ENCODE assay signal across 12 mouse cellular contexts in the genomic region with DNA sequence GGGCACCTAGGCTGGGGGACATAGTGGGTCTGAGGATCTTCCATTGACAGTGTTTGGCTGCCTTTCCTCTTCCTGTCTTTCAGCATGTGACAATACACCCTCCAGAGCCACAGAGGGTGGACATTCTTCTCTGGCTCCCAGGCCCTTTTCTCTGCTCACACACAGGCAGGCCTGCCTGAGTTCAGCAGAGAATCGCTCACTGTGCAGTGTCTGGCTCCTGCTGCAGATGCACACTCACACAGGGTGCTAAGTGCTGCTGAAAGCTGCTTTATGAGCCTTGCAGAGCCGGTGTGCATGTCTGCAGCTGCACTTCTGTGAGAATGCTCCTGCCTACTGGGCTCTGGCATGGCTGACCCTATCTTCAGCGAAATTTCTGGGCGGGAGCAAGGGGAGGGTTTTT. TPM values are rescaled to one million over a fixed set of nuclear protein-coding genes. Genes with fewer than 3 reads are reported as not detected.
DNase-seq lines count a peak whose midpoint lies in the region; ATAC-seq and TF ChIP-seq lines count a peak whose summit lies in the region.
"Had no signal": no experiment of that assay in that cellular context is flagged by ENCODE, and none has a peak within 500 bp of the region (broad histone marks: within the 10 kb centered on the region; RNA-seq: fewer than 3 reads in every experiment).

No protein-coding gene starts in this region.

- 50% methylated on average over 4 of the region's 4 CpGs for WGBS in heart, embryonic 11.5 days (ENCODE audit: insufficient replicate concordance)
- WGBS in macrophage (ENCODE audit: missing documents), result 96% methylated on average over 4 of the region's 4 CpGs
- 68% methylated on average over 4 of the region's 4 CpGs for WGBS in embryonic facial prominence, embryonic 10.5 days

- intact Hi-C loops in heart, postnatal 14 days (cut with DNase I), result no loop called here

- no peak overlapping the region for H3K4me3 ChIP-seq in heart, embryonic 11.5 days (ENCODE audit: low read depth, low read length)
- no peak overlapping the region for H3K4me3 ChIP-seq in layer of hippocampus, adult 2 months
- no peak overlapping the region for H3K4me3 ChIP-seq in macrophage (ENCODE audit: inconsistent target)
- no peak overlapping the region for H3K4me3 ChIP-seq in embryonic facial prominence, embryonic 10.5 days
- H3K4me3 ChIP-seq: limb, embryonic 13.5 days had no signal

- H3K4me2 ChIP-seq in heart, embryonic 11.5 days, result no peak overlapping the region
- H3K4me2 ChIP-seq: limb, embryonic 13.5 days had no signal

- peak overlapping the region; percentile 22; the same call in 1 of the 2 replicates for H3K27ac ChIP-seq in heart, embryonic 11.5 days (ENCODE audit: low read depth, low read length)
- H3K27ac ChIP-seq in layer of hippocampus, adult 2 months, result peak overlapping the region; percentile 28; the same call in 1 of the 2 replicates
- H3K27ac ChIP-seq in macrophage, result peak overlapping the region; percentile 91
- no peak overlapping the region for H3K27ac ChIP-seq in embryonic facial prominence, embryonic 10.5 days (replicated peaks)
- H3K27ac ChIP-seq: limb, embryonic 13.5 days had no signal

- no peak for DNase-seq in heart, postnatal 14 days
- no peak for DNase-seq in layer of hippocampus, adult 2 months (ENCODE audit: low spot score in 2 of 2)
- DNase-seq in layer of hippocampus, adult 18-20 months (ENCODE audit: low spot score in 2 of 2), result no peak
- peak; percentile 49 for DNase-seq in brain, embryonic 14.5 days (ENCODE audit: low read depth)
- no peak for DNase-seq in embryonic facial prominence, embryonic 10.5 days (ENCODE audit: low spot score)
- DNase-seq in cerebellum, adult 9-10 months, result no peak
- DNase-seq: lung, adult 2 months; thymus, postnatal 4 days had no signal

- H3K36me3 ChIP-seq in heart, embryonic 11.5 days (ENCODE audit: control insufficient read depth, insufficient read depth, low read length), result no peaks in the 10 kb centered on the region
- no peaks in the 10 kb centered on the region for H3K36me3 ChIP-seq in macrophage (ENCODE audit: inconsistent target)
- peaks cover 5% of the 10 kb centered on the region; the same call in 1 of the 2 replicates for H3K36me3 ChIP-seq in embryonic facial prominence, embryonic 10.5 days (replicated peaks)

- no peak for TF ChIP-seq CTCF in layer of hippocampus, adult 2 months (conservative IDR thresholded peaks at IDR 0.05)
- no peak for TF ChIP-seq CTCF in brain, embryonic 14.5 days (IDR thresholded peaks at IDR 0.05; ENCODE audit: borderline replicate concordance, extremely low read depth, insufficient read depth, insufficient read length)

- H3K9me3 ChIP-seq in heart, embryonic 11.5 days (replicated peaks; ENCODE audit: control insufficient read depth, low read length), result no peaks in the 10 kb centered on the region
- no peaks in the 10 kb centered on the region for H3K9me3 ChIP-seq in embryonic facial prominence, embryonic 10.5 days
- H3K9me3 ChIP-seq: limb, embryonic 13.5 days had no signal

- 0 out of 2 replicates have a peak overlapping the region, but pooled peaks have one; percentile 22 for H3K9ac ChIP-seq in heart, embryonic 11.5 days (ENCODE audit: low read depth, low read length)
- H3K9ac ChIP-seq: limb, embryonic 13.5 days had no signal

- H3K79me2 ChIP-seq in macrophage (ENCODE audit: inconsistent target), result no peaks in the 10 kb centered on the region

- no peak for ATAC-seq in heart, embryonic 11.5 days (replicated peaks; ENCODE audit: insufficient number of reproducible peaks, low FRiP score, low TSS enrichment)

- no peak for TF ChIP-seq POLR2A in brain, embryonic 14.5 days (IDR thresholded peaks at IDR 0.05; ENCODE audit: borderline replicate concordance, extremely low read depth, insufficient read depth, insufficient read length, poor library complexity, severe bottlenecking)

- peaks cover 15% of the 10 kb centered on the region for H3K4me1 ChIP-seq in heart, embryonic 11.5 days (ENCODE audit: control insufficient read depth, insufficient read depth, low read length)
- H3K4me1 ChIP-seq in embryonic facial prominence, embryonic 10.5 days, result peaks cover 11% of the 10 kb centered on the region; the same call in 1 of the 2 replicates

- H3K27me3 ChIP-seq in heart, embryonic 11.5 days (ENCODE audit: control insufficient read depth, insufficient read depth, low read length), result no peaks in the 10 kb centered on the region
- no peaks in the 10 kb centered on the region for H3K27me3 ChIP-seq in embryonic facial prominence, embryonic 10.5 days (replicated peaks; ENCODE audit: low read depth, poor library complexity, severe bottlenecking)
- H3K27me3 ChIP-seq: limb, embryonic 13.5 days had no signal

RNA-seq across cellular contexts. Expression of a gene that starts 52.3 kb away (rescaled TPM):
- 23.3 and 25.6 TPM in 2 replicates for polyA plus RNA-seq in heart, embryonic 11.5 days (2014; fragmentation: Nextera tagmentation; extraction: Ambion mirVana)
- total RNA-seq in heart, postnatal 14 days (2021), result 10 to 100 TPM; 11.3 to 14.5 TPM
- 10 to 100 TPM; 38.9 to 40.7 TPM for total RNA-seq in layer of hippocampus, adult 2 months (2021)
- total RNA-seq in layer of hippocampus, adult 18-20 months (2021), result 10 to 100 TPM; 37.1 to 39.5 TPM
- 16.7 and 27.0 TPM in 2 replicates for polyA plus RNA-seq in brain, embryonic 14.5 days (2012; rRNA removed)
- total RNA-seq in macrophage (2018; cell fraction: chromatin; rRNA removed), result 10 to 100 TPM in 6 of 26 experiments, 1 to 10 TPM in 20; 2.7 to 18.8 (median 7.3) TPM
- total RNA-seq in macrophage (2018; cell fraction: cytosol; rRNA removed), result 10 to 100 TPM in 5 of 26 experiments, 1 to 10 TPM in 21; 6.6 to 15.2 (median 8.9) TPM
- 10 to 100 TPM in 22 of 26 experiments, 1 to 10 TPM in 4; 7.5 to 28.9 (median 12.0) TPM for total RNA-seq in macrophage (2018; cell fraction: nucleus; rRNA removed)
- 3.3 to 8.4 TPM (median 4.5 TPM) in 3 replicates for polyA plus RNA-seq in macrophage (2018)
- 28.5 and 35.2 TPM in 2 replicates for polyA plus RNA-seq in embryonic facial prominence, embryonic 10.5 days (2016; fragmentation: Nextera tagmentation; extraction: Ambion mirVana)
- total RNA-seq: monocyte, adult 5-6 weeks had no signal
